Mouse (Mus musculus) myocyte (in vitro differentiated cells): ENCODE results near the gene Dnah3. TPM values are rescaled to one million over a fixed set of nuclear protein-coding genes. Genes with fewer than 3 reads are reported as not detected.

Source experiments
- H3K27me3 ChIP-seq: one replicate; pipeline ENCODE4 v1.6.1; 2011; ENCODE audit not compliant: control insufficient read depth, insufficient read depth, insufficient read length
- H3K36me3 ChIP-seq: one replicate; pipeline ENCODE4 v1.6.1; 2011; ENCODE audit not compliant: control insufficient read depth, insufficient read depth
- H3K4me2 ChIP-seq: one replicate; pipeline ENCODE4 v1.6.1; 2011; ENCODE audit warnings: low read depth, control low read depth
- H3K4me3 ChIP-seq: one replicate; pipeline ENCODE4 v1.5.1; 2011; ENCODE audit warnings: mild to moderate bottlenecking, control low read depth, moderate library complexity
- H3K79me2 ChIP-seq: one replicate; pipeline ENCODE4 v1.6.1; 2011; ENCODE audit not compliant: control insufficient read depth, insufficient read depth
- H3ac ChIP-seq: one replicate; pipeline ENCODE4 v1.6.1; 2011; ENCODE audit not compliant: control insufficient read depth, insufficient read length
- CEBPB ChIP-seq: IDR thresholded peaks from 2 replicates; pipeline ENCODE4 v1.6.1; 2011; ENCODE audit warnings: mild to moderate bottlenecking, moderate library complexity; ENCODE audit not compliant: poor library complexity, insufficient read depth, severe bottlenecking
- E2F4 ChIP-seq: IDR thresholded peaks from one replicate; pipeline ENCODE4 v1.6.1; 2011; ENCODE audit warnings: mild to moderate bottlenecking, control low read depth, moderate library complexity; ENCODE audit not compliant: insufficient read depth
- MAX ChIP-seq: IDR thresholded peaks from one replicate; pipeline ENCODE4 v1.6.1; 2011; ENCODE audit warnings: low read depth, mild to moderate bottlenecking, control low read depth
- MYOD1 ChIP-seq, 3 experiments: IDR thresholded peaks; one replicate each; pipeline ENCODE4 v1.6.1; 2011; ENCODE audit warnings: control low read depth in 2 of 3, low read depth in 2 of 3, mild to moderate bottlenecking in 2 of 3, moderate library complexity in 1 of 3; ENCODE audit not compliant: insufficient read length in 2 of 3, control insufficient read depth in 1 of 3
- MYOG ChIP-seq, 3 experiments: IDR thresholded peaks; one replicate each; pipeline ENCODE4 v1.6.1; 2011; ENCODE audit warnings: control low read depth in 2 of 3, low read depth in 2 of 3, mild to moderate bottlenecking in 2 of 3; ENCODE audit not compliant: insufficient read length in 2 of 3, control insufficient read depth in 1 of 3, insufficient read depth in 1 of 3
- POLR2A ChIP-seq: IDR thresholded peaks from one replicate; pipeline ENCODE4 v1.6.1; 2011; ENCODE audit warnings: low read depth, mild to moderate bottlenecking, control low read depth, moderate library complexity; ENCODE audit not compliant: insufficient read length
- POLR2AphosphoS2 ChIP-seq: IDR thresholded peaks from one replicate; pipeline ENCODE4 v1.6.1; 2011; ENCODE audit warnings: low read depth, control low read depth; ENCODE audit not compliant: insufficient read length
- REST ChIP-seq: IDR thresholded peaks from one replicate; pipeline ENCODE4 v1.6.1; 2011; ENCODE audit warnings: mild to moderate bottlenecking, control low read depth, moderate library complexity; ENCODE audit not compliant: insufficient read depth, insufficient read length
- SRF ChIP-seq: IDR thresholded peaks from one replicate; pipeline ENCODE4 v1.6.1; 2011; ENCODE audit warnings: low read depth; ENCODE audit not compliant: control insufficient read depth, insufficient read length
- TCF12 ChIP-seq: IDR thresholded peaks from one replicate; pipeline ENCODE4 v1.6.1; 2011; ENCODE audit warnings: mild to moderate bottlenecking, control low read depth; ENCODE audit not compliant: poor library complexity, insufficient read depth, severe bottlenecking
- TCF3 ChIP-seq: IDR thresholded peaks from one replicate; pipeline ENCODE4 v1.6.1; 2011; ENCODE audit warnings: low read depth, control low read depth; ENCODE audit not compliant: insufficient read length
- USF1 ChIP-seq: IDR thresholded peaks from one replicate; pipeline ENCODE4 v1.6.1; 2011; ENCODE audit warnings: low read depth, mild to moderate bottlenecking, control low read depth, moderate library complexity
- polyA plus RNA-seq: library from polyadenylated mRNA; unstranded; fragments of >200 nt; fragmentation: generic; extraction: Trizol; gene quantifications from one replicate; pipeline ENCODE4 v1.2.1, GENCODE M21; 2012; ENCODE audit warnings: missing spikeins

Dnah3 gene
- 0.01 TPM for polyA plus RNA-seq

- Histone ChIP-seq H3K27me3 (no peaks in the 10 kb centered on the region), H3K36me3 (no peaks in the 10 kb centered on the region), H3K4me3 (no peak within 1 kb of the TSS), H3ac (no peak within 1 kb of the TSS), H3K79me2 (no peaks in the 10 kb centered on the region), H3K4me2 (no peak within 1 kb of the TSS)
- no peak for TF ChIP-seq POLR2AphosphoS2
- no peak for TF ChIP-seq MAX
- TF ChIP-seq REST: no peak
- no peak for TF ChIP-seq SRF
Measured at GRCm38 (mm10) chr7:120095180-120095579, at the start of gene Dnah3. Dnah3 (minus strand) TSS chr7:120095280.

GRCm38 (mm10) chr7:120142743-120143142 is 47.7 kb upstream of the Dnah3 start:
- TF ChIP-seq POLR2A: no peak
- 0 out of 2 replicates have a peak, but pooled peaks have one; percentile 6 for TF ChIP-seq CEBPB
- H3K4me3 ChIP-seq: no peak overlapping the region
- H3K36me3 ChIP-seq: no peaks in the 10 kb centered on the region
- no peaks in the 10 kb centered on the region for H3K79me2 ChIP-seq
- H3K4me2 ChIP-seq: no peak overlapping the region
- H3K27me3 ChIP-seq: no peaks in the 10 kb centered on the region
- H3ac ChIP-seq: no peak overlapping the region

- Histone ChIP-seq H3K36me3 (no peaks in the 10 kb centered on the region), H3K4me2 (no peak overlapping the region), H3ac (no peak overlapping the region), H3K79me2 (no peaks in the 10 kb centered on the region), H3K4me3 (no peak overlapping the region), H3K27me3 (no peaks in the 10 kb centered on the region)
- TF ChIP-seq REST (no peak), CEBPB (no peak), MAX (no peak), E2F4 (no peak), POLR2A (no peak), TCF3 (no peak), USF1 (no peak), MYOG (IDR thresholded peaks at IDR 0.05; ENCODE audit: control insufficient read depth in 1 of 3, insufficient read depth in 1 of 3, insufficient read length in 2 of 3, low read depth in 2 of 3) (no peak), SRF (no peak), POLR2AphosphoS2 (no peak)
Measured at GRCm38 (mm10) chr7:120128951-120129350, 33.9 kb upstream of the Dnah3 start.

GRCm38 (mm10) chr7:120127686-120128059 is 32.6 kb upstream of the Dnah3 start:
- no peaks in the 10 kb centered on the region for H3K36me3 ChIP-seq
- TF ChIP-seq E2F4 (no peak), TCF3 (no peak), USF1 (no peak), TCF12 (no peak), CEBPB (no peak), MYOD1 (IDR thresholded peaks at IDR 0.05; ENCODE audit: control insufficient read depth in 1 of 3, insufficient read length in 2 of 3, low read depth in 2 of 3) (no peak), MYOG (IDR thresholded peaks at IDR 0.05; ENCODE audit: control insufficient read depth in 1 of 3, insufficient read depth in 1 of 3, insufficient read length in 2 of 3, low read depth in 2 of 3) (no peak), POLR2AphosphoS2 (no peak), MAX (no peak), REST (no peak), SRF (no peak), POLR2A (no peak)
- no peak overlapping the region for H3K4me3 ChIP-seq
- H3K79me2 ChIP-seq: no peaks in the 10 kb centered on the region
- no peaks in the 10 kb centered on the region for H3K27me3 ChIP-seq
- no peak overlapping the region for H3ac ChIP-seq
- no peak overlapping the region for H3K4me2 ChIP-seq

- no peaks in the 10 kb centered on the region for H3K27me3 ChIP-seq
- no peak overlapping the region for H3K4me2 ChIP-seq
- H3ac ChIP-seq: no peak overlapping the region
- no peaks in the 10 kb centered on the region for H3K79me2 ChIP-seq
- H3K36me3 ChIP-seq: no peaks in the 10 kb centered on the region
- TF ChIP-seq TCF3 (no peak), TCF12 (no peak), MYOD1 (IDR thresholded peaks at IDR 0.05; ENCODE audit: control insufficient read depth in 1 of 3, insufficient read length in 2 of 3, low read depth in 2 of 3) (no peak), E2F4 (no peak), POLR2A (no peak), POLR2AphosphoS2 (no peak), REST (no peak), CEBPB (no peak), SRF (no peak), MAX (no peak), MYOG (IDR thresholded peaks at IDR 0.05; ENCODE audit: control insufficient read depth in 1 of 3, insufficient read depth in 1 of 3, insufficient read length in 2 of 3, low read depth in 2 of 3) (no peak), USF1 (no peak)
- no peak overlapping the region for H3K4me3 ChIP-seq
Measured at GRCm38 (mm10) chr7:120126976-120127685, 32.1 kb upstream of the Dnah3 start.
